Mouse (Mus musculus) spleen, postnatal 14 days (tissue): ENCODE data around the gene Hlx.

Source experiments
- DNase-seq, 2 experiments: peaks; one replicate each; pipeline ENCODE4 v3.0.0; 2021 to 2022; ENCODE audit warnings: low spot score in 2 of 2

The Hlx gene

GRCm38 (mm10) chr1:184732556-184733049, at the start of gene Hlx:
Gene Hlx (minus strand): TSS chr1:184732619.
- DNase-seq: peak; percentile 22 to 35

GRCm38 (mm10) chr1:184782161-184782513, 49.7 kb upstream of the Hlx start:
- DNase-seq: no peak

GRCm38 (mm10) chr1:184781286-184782160, 49.1 kb upstream of the Hlx start:
- DNase-seq: no peak

- no peak for DNase-seq
These were observed 45.7 kb upstream of the Hlx start for GRCm38 (mm10) chr1:184778157-184778556.

- no peak for DNase-seq
These were observed 44.8 kb upstream of the Hlx start for GRCm38 (mm10) chr1:184777061-184777795.

GRCm38 (mm10) chr1:184775289-184775688, 42.9 kb upstream of the Hlx start:
- DNase-seq: no peak

- DNase-seq: no peak
These were observed 39.5 kb upstream of the Hlx start for GRCm38 (mm10) chr1:184771891-184772249.

- DNase-seq: peak; percentile 48 to 71
These were observed 38.9 kb upstream of the Hlx start for GRCm38 (mm10) chr1:184771202-184771890.

- no peak for DNase-seq
These were observed 31.4 kb upstream of the Hlx start for GRCm38 (mm10) chr1:184763866-184764265.

- DNase-seq: no peak
These were observed 30.5 kb upstream of the Hlx start for GRCm38 (mm10) chr1:184762941-184763340.

- no peak for DNase-seq
These were observed 29.6 kb upstream of the Hlx start for GRCm38 (mm10) chr1:184761988-184762387.

- DNase-seq: no peak
These were observed 20.3 kb upstream of the Hlx start for GRCm38 (mm10) chr1:184752671-184753070.

- DNase-seq: no peak
These were observed 17.8 kb upstream of the Hlx start for GRCm38 (mm10) chr1:184750114-184750664.

- no peak for DNase-seq
These were observed 16.3 kb upstream of the Hlx start for GRCm38 (mm10) chr1:184748692-184749152.

- peak in 1 of 2 experiments; percentile 42 for DNase-seq
These were observed 5.6 kb upstream of the Hlx start for GRCm38 (mm10) chr1:184737876-184738479.

- no peak for DNase-seq
These were observed 4.8 kb upstream of the Hlx start for GRCm38 (mm10) chr1:184737228-184737627.

- no peak for DNase-seq
These were observed 3.8 kb upstream of the Hlx start for GRCm38 (mm10) chr1:184736260-184736659.

- peak in 1 of 2 experiments; percentile 7 for DNase-seq
These were observed 2.8 kb upstream of the Hlx start for GRCm38 (mm10) chr1:184734991-184735920.

- peak in 1 of 2 experiments; percentile 9 for DNase-seq
These were observed 1.8 kb upstream of the Hlx start for GRCm38 (mm10) chr1:184734067-184734830.
